Mouse (Mus musculus) heart, postnatal 4 days (tissue): ENCODE results near the gene Schip1. TPM values are rescaled to one million over a fixed set of nuclear protein-coding genes. Genes with fewer than 3 reads are reported as not detected.

Experiments used
- total RNA-seq, 2 experiments: library from RNA; stranded (reverse); gene quantifications; 2 replicates each; pipeline ENCODE4 v1.2.3; 2021

Gene Schip1
- total RNA-seq, 2 experiments from 2014 or later: 94.7 to 98.3 TPM

Other genes with a start within 250 kb of the Schip1 start
- not detected for gene Iqcj, start 172.6 kb upstream of the Schip1 start, total RNA-seq
- gene Iqschfp, start 172.6 kb upstream of the Schip1 start, total RNA-seq: not detected